Mouse (Mus musculus) stomach, postnatal 0 days (tissue): ENCODE results near the gene Tmem201.

Experiments
- CTCF ChIP-seq: IDR thresholded peaks from 2 replicates; pipeline ENCODE4 v1.5.1; 2016; ENCODE audit warnings: antibody characterized with exemption, low read depth, mild to moderate bottlenecking, moderate library complexity
- EP300 ChIP-seq: optimal IDR thresholded peaks from 2 replicates; pipeline ENCODE3; 2016; ENCODE audit warnings: antibody characterized with exemption

GRCm38 (mm10) chr4:149739478-149739877 lies 1.6 kb upstream of the Tmem201 start:
- TF ChIP-seq CTCF, result no peak
- no peak for TF ChIP-seq EP300
